Mouse (Mus musculus) bone marrow macrophage, adult 2 months (primary cell): Measurements from ENCODE around the gene Cacnb2. TPM values are rescaled to one million over a fixed set of nuclear protein-coding genes. Genes with fewer than 3 reads are reported as not detected.
A peak's percentile ranks its signal among the peaks of the same experiment; 100 is the strongest.

Experiments
- H3K27ac ChIP-seq: 2 replicates; pipeline ENCODE4 v1.5.1; 2012; ENCODE audit warnings: low read depth, low read length; ENCODE audit not compliant: insufficient read depth
- H3K4me1 ChIP-seq: 2 replicates; pipeline ENCODE4 v1.6.1; 2012; ENCODE audit warnings: low read length; ENCODE audit not compliant: control insufficient read depth, insufficient read depth
- H3K4me3 ChIP-seq: 2 replicates; pipeline ENCODE4 v1.5.1; 2012; ENCODE audit warnings: mild to moderate bottlenecking, low read length, moderate library complexity; ENCODE audit not compliant: insufficient read depth
- CTCF ChIP-seq: IDR thresholded peaks from 2 replicates; pipeline ENCODE4 v1.5.1; 2012; ENCODE audit warnings: low read depth, mild to moderate bottlenecking, low read length, moderate library complexity
- POLR2A ChIP-seq: IDR thresholded peaks from 2 replicates; pipeline ENCODE4 v1.6.1; 2012; ENCODE audit warnings: mild to moderate bottlenecking, low read depth, low read length, borderline replicate concordance
- polyA plus RNA-seq: library from polyadenylated mRNA; stranded (reverse); fragments of >200 nt; gene quantifications from 2 replicates; pipeline ENCODE4 v1.2.4, GENCODE M21; 2012; ENCODE audit not compliant: missing spikeins, insufficient read depth, insufficient read length

Gene Cacnb2
- polyA plus RNA-seq, 1 experiment: 0.23 TPM

DNA sequence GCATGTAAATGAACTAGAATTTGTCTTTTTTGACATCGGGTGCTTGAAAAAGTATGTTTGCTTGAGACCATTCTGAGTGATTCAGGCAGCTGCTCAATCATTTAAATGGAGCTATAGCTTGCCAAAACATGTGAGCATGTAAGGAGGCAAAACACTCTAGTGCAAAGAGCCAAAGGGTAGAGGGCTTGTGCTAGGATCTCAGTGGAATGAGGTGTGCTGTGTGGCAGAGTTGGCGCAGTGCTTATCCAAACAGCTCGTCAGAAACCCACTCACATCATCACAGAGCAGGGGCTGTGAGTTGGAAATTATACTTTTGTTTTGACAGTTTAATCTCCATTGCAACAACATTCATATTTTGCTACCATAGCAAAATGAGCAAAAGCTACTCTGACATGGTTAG lies 13.5 kb downstream of the Cacnb2 start:
- H3K4me3 ChIP-seq: no peak overlapping the region
- no peak for TF ChIP-seq POLR2A
- TF ChIP-seq CTCF: no peak
- no peak overlapping the region for H3K27ac ChIP-seq
- H3K4me1 ChIP-seq: no peaks in the 10 kb centered on the region

DNA sequence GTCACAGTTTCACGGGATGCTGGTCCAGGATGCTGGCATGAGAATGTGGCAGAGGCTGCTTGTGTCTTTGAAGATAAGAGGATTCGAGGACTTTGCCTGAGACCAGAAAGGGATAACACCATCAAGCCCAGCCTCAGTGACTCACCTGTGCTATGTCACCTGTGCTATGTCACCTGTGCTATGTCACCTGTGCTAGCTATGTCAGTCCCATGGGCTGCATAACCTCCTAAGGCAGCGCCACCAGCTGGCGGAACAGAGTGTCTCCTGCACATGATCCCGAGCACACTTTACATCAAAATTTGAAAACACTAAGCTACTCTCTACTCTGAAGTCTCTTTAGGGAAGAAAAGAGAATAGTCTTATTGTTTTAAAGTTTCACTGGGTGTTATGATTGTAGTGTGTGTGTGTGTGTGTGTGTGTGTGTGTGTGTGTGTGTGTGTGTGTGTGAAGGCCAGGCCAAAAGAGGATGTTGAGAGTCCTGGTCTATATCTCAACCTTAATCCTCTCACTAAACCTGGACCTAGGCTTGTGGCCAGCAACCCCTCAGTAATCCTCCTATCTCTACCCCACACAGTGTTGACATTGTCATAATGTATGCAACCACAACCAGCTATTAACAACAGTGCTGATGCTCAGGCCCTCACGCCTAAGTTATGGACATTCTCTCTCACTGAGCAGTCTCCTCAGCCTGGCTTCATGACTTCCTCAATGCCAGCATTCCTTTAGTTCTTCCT lies 17.4 kb downstream of the Cacnb2 start:
- TF ChIP-seq POLR2A: no peak
- no peak for TF ChIP-seq CTCF
- H3K4me3 ChIP-seq: no peak overlapping the region
- no peaks in the 10 kb centered on the region for H3K4me1 ChIP-seq
- no peak overlapping the region for H3K27ac ChIP-seq

DNA sequence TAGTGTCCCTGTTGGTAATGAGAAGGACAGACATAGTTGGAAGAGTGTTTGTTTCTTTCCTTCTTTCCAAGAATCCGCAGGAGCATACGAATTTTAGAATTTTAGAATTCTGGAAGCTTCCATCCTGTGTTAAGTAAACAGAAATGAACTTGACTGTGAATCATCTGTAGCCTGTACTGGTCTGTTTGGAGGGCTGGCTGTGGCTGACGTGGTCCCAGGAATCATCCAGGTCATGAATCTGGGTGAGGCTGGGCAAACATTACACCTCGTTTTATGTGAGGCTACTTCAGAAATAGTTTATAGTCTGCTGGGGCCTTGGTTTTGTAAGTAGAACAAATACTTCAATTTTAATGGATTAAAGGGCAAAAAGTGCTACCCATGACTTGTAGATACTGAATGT lies 18.0 kb downstream of the Cacnb2 start:
- TF ChIP-seq CTCF: no peak
- TF ChIP-seq POLR2A: no peak
- no peak overlapping the region for H3K4me3 ChIP-seq
- no peak overlapping the region for H3K27ac ChIP-seq
- no peaks in the 10 kb centered on the region for H3K4me1 ChIP-seq

DNA sequence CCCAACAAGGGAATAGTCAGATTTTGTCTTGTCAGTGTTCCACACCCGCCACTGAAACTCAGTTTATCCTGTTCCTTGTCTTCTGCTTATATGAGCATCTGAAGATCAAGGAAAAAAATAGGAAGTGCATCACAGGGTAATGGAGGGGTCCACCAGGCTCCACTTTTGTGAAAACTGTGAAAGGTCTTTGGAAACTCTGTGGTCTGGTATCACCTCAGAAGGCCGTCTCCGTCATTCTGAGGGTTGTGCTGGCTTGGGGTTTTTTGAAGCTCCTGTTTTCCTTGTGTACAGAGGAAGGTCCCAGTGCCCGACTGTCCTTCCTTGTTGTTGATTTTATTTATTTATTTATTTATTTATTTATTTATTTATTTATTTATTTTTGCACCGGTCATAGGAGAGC lies 20.9 kb downstream of the Cacnb2 start:
- Histone ChIP-seq H3K27ac (no peak overlapping the region), H3K4me1 (no peaks in the 10 kb centered on the region), H3K4me3 (no peak overlapping the region)
- TF ChIP-seq POLR2A (no peak), CTCF (no peak)

- H3K4me3 ChIP-seq: no peak overlapping the region
- H3K4me1 ChIP-seq: peaks cover 26% of the 10 kb centered on the region
- H3K27ac ChIP-seq: no peak overlapping the region
- TF ChIP-seq POLR2A: no peak
- no peak for TF ChIP-seq CTCF
Observed at GRCm38 (mm10) chr2:14629814-14630492, 27.1 kb downstream of the Cacnb2 start.

DNA sequence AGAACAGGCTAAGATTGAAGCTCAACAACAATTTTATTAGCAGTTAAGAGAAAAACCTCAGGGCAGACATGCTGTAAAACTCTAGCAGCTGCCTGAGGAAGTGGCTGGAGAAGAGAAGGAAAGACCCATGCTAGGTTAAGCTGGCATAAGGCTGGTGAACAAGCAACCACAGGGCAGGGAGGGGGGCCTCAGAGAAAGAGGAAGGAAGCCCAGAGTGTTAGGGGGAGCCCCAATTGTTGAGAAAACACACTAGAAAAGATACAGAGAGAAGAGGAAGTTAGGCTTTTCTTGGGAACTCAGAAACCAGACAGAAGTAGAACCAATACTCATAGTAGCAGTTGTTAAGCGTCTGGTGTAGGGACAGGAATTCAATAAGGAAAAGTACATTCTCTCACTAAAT lies 28.7 kb downstream of the Cacnb2 start:
- Histone ChIP-seq H3K4me1 (peaks cover 26% of the 10 kb centered on the region), H3K4me3 (no peak overlapping the region), H3K27ac (peak overlapping the region; percentile 61)
- TF ChIP-seq CTCF (no peak), POLR2A (no peak)

DNA sequence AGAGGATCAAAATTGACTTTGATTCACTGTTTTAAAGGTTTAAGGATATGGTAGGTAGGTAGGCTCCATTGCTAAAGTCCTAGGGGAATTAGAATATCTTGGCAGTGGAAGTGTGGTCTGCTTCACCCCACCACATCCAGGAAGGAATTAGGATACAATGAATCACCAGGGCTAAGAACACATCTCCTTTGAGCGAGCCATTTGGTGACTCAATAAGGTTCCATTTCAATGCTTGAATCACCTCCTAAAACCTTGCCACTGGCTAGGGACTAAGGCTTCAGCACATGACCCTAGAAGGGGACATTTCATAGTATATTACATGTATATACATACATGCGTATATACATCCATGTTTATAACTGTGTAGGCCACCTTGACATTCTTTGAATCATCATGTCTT lies 30.3 kb downstream of the Cacnb2 start:
- Histone ChIP-seq H3K4me3 (no peak overlapping the region), H3K4me1 (peaks cover 26% of the 10 kb centered on the region), H3K27ac (no peak overlapping the region)
- no peak for TF ChIP-seq CTCF
- no peak for TF ChIP-seq POLR2A

DNA sequence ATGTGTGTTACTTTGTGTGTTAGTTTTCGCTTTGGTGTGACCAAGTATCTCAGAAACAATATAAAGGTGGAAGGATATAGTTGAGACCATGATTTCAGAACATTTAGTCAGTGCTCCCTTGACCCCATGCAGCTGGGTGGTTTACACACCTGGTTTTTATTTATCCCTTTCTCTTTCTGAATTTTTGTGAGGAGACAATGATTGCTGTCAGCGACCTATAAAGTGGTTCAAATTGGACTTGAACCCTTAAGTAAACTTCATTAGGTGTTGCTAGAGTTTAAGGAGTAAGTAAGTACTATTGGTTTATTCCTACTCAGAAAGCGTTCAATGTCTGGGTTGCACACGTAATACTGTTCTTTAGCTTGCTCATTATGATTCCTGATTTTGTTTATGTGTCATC lies 36.4 kb downstream of the Cacnb2 start:
- peaks cover 10% of the 10 kb centered on the region for H3K4me1 ChIP-seq

GRCm38 (mm10) chr2:14639877-14640276 lies 37.0 kb downstream of the Cacnb2 start:
- H3K4me3 ChIP-seq: no peak overlapping the region
- no peak overlapping the region for H3K27ac ChIP-seq
- no peak for TF ChIP-seq CTCF
- no peak for TF ChIP-seq POLR2A
- peaks cover 10% of the 10 kb centered on the region for H3K4me1 ChIP-seq

More for the DNA sequence above, 36.4 kb downstream of the Cacnb2 start:
- no peak for TF ChIP-seq POLR2A
- TF ChIP-seq CTCF: no peak
- Histone ChIP-seq H3K27ac (no peak overlapping the region), H3K4me3 (no peak overlapping the region)

DNA sequence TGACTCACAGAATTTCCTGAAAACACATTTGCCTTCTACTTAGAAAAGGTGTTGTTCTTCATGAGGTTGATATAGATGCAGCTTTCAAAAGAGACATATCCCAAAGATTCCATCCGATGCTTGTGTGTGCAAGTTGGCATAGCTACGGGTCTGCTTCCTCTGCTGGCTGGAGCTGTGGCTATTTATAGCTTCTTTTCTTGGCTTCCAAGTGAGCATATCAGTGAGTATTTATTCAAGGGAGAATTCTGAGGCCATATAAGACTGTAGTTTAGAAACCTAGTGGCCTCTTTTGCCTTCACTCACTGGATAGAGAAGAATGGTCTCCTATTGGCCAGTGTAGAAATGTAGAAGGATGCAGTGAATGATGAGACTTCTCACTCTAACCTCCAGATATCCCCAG lies 38.2 kb downstream of the Cacnb2 start:
- H3K4me3 ChIP-seq: no peak overlapping the region
- peaks cover 13% of the 10 kb centered on the region for H3K4me1 ChIP-seq
- H3K27ac ChIP-seq: no peak overlapping the region
- TF ChIP-seq CTCF (no peak), POLR2A (no peak)
